Mouse (Mus musculus) hindbrain, embryonic 11.5 days (tissue): ENCODE data around the gene Itpa. TPM values are rescaled to one million over a fixed set of nuclear protein-coding genes. Genes with fewer than 3 reads are reported as not detected.
A peak's percentile ranks its signal among the peaks of the same experiment; 100 is the strongest.

Experiments used
- ATAC-seq: fragments of 200-750 bp; cut with Nextera tagmentation; 2 replicates; pipeline ENCODE4 v1.8.0; 2017; ENCODE audit warnings: mild to moderate bottlenecking, moderate TSS enrichment, moderate library complexity; ENCODE audit not compliant: low FRiP score
- DNase-seq: peaks from one replicate; pipeline ENCODE4 v3.0.0-alpha.2; 2015; ENCODE audit warnings: low spot score
- H3K27ac ChIP-seq: fragments of 300-500 bp; sonication (generic); 2 replicates; pipeline ENCODE4 v1.5.1; 2014; ENCODE audit warnings: mild to moderate bottlenecking, low read depth, low read length
- H3K27me3 ChIP-seq: fragments of 300-500 bp; sonication (generic); 2 replicates; pipeline ENCODE4 v1.6.1; 2014; ENCODE audit warnings: mild to moderate bottlenecking, low read length, moderate library complexity, mixed read lengths; ENCODE audit not compliant: control insufficient read depth, insufficient read depth
- H3K36me3 ChIP-seq: fragments of 300-500 bp; sonication (generic); 2 replicates; pipeline ENCODE4 v1.6.1; 2014; ENCODE audit warnings: mild to moderate bottlenecking, low read length, moderate library complexity, mixed read lengths; ENCODE audit not compliant: control insufficient read depth, insufficient read depth
- H3K4me1 ChIP-seq: fragments of 300-500 bp; sonication (generic); replicated peaks from 2 replicates; pipeline ENCODE4 v1.6.1; 2014; ENCODE audit warnings: low read length, mixed read lengths; ENCODE audit not compliant: control insufficient read depth, insufficient read depth
- H3K4me2 ChIP-seq: fragments of 300-500 bp; sonication (generic); replicated peaks from 2 replicates; pipeline ENCODE4 v1.6.1; 2014; ENCODE audit warnings: mild to moderate bottlenecking, low read depth, low read length
- H3K4me3 ChIP-seq: fragments of 300-500 bp; sonication (generic); 2 replicates; pipeline ENCODE4 v1.5.1; 2014; ENCODE audit warnings: low read depth, low read length
- H3K9ac ChIP-seq: fragments of 300-500 bp; sonication (generic); 2 replicates; pipeline ENCODE4 v1.6.1; 2014; ENCODE audit warnings: low read depth, low read length
- H3K9me3 ChIP-seq: fragments of 300-500 bp; sonication (generic); 2 replicates; pipeline ENCODE4 v1.6.1; 2016; ENCODE audit warnings: low read length; ENCODE audit not compliant: control insufficient read depth
- WGBS: fragments of 180-500 bp; shearing (Covaris S2); extraction: QIAGEN DNeasy Blood & Tissue Kit; methylation state at CpG from one replicate; pipeline ENCODE4 v1.1.7; 2014; 5-methylcytosine and 5-hydroxymethylcytosine counted together
- polyA plus RNA-seq: library from polyadenylated mRNA; unstranded; fragments of >200 nt; fragmentation: Nextera tagmentation; extraction: Ambion mirVana; gene quantifications from 2 replicates; pipeline ENCODE4 v1.2.1, GENCODE M21; 2014

Gene Itpa
- polyA plus RNA-seq, 1 experiment from 2014 or later = 132 TPM

DNA sequence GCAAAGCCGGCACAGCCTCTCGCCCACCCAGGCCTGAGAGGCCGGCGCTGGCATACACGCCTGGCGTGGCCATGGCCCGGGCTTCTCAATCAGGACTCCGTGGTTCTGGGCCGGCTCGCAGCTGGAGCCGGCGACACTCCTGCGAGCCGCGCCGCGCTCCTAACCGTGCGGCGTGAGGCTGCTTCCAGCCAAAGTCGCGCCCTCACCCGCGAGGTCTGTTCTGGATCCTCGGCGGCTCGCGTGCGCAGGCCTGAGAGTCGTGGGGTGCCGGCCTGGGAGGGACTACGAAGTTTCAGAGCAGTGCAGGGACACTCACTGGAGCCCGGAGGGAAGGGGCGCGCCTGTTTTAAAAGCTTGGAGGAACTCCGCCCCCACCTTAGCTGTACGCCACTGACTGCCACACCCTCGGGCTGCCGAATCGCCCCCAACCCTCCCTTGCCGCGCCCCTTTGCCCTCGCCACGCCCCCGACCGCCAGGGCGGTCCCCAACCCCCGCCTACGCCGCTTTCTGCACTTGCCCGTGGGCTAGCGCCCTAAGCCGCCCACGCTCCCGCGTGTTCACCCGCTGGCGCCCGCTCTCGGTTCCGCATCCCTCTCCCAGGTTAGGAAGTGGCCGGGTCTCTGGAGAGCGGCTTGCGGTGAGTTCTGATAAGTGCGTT, 29.9 kb downstream of the Itpa start, which contains the start of gene Slc4a11:
Gene Slc4a11, minus strand, starts transcription at position 367 of the 658 bp plus-strand sequence.
- peak; percentile 52 for ATAC-seq
- no peaks in the 10 kb centered on the region for H3K9me3 ChIP-seq
- peak within 1 kb of the TSS; percentile 54 for H3K4me3 ChIP-seq
- H3K4me2 ChIP-seq = peak within 1 kb of the TSS; percentile 98
- no peaks in the 10 kb centered on the region for H3K36me3 ChIP-seq
- peak within 1 kb of the TSS; percentile 41; the same call in 1 of the 2 replicates for H3K9ac ChIP-seq
- under 1% methylated on average over 63 of the region's 65 CpGs for WGBS
- no peaks in the 10 kb centered on the region for H3K4me1 ChIP-seq
- H3K27ac ChIP-seq = no peak within 1 kb of the TSS
- DNase-seq = peak; percentile 60
- H3K27me3 ChIP-seq = peaks cover 31% of the 10 kb centered on the region

DNA sequence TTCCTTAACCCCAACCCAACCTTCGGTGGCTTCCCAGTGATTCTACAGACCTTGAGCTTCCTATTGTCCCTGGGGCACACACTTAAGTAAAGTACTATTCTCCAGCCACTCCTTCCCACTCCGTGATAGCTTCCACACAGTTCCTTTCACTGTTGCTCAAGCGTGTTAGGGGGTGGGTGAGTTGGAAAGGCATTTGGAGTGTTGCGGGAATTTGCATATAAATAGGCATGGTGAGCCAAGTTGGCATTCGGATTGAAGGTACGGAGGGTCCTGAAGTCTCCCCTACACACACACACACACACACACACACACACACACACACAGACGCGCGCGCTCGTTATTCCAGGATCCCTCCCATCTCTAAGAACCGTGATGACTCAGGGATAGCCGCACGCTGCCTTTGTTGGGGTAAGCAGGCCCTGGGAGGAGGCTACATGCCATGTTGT, 30.4 kb downstream of the Itpa start:
- Histone ChIP-seq H3K27ac (no peak overlapping the region), H3K9me3 (no peaks in the 10 kb centered on the region), H3K9ac (peak overlapping the region; percentile 41; the same call in 1 of the 2 replicates), H3K4me2 (peak overlapping the region; percentile 98), H3K4me1 (no peaks in the 10 kb centered on the region), H3K36me3 (no peaks in the 10 kb centered on the region), H3K27me3 (peaks cover 31% of the 10 kb centered on the region), H3K4me3 (peak overlapping the region; percentile 54)
- DNase-seq (no peak), ATAC-seq (peak; percentile 40)
- WGBS = under 1% methylated on average over 14 of the region's 14 CpGs

DNA sequence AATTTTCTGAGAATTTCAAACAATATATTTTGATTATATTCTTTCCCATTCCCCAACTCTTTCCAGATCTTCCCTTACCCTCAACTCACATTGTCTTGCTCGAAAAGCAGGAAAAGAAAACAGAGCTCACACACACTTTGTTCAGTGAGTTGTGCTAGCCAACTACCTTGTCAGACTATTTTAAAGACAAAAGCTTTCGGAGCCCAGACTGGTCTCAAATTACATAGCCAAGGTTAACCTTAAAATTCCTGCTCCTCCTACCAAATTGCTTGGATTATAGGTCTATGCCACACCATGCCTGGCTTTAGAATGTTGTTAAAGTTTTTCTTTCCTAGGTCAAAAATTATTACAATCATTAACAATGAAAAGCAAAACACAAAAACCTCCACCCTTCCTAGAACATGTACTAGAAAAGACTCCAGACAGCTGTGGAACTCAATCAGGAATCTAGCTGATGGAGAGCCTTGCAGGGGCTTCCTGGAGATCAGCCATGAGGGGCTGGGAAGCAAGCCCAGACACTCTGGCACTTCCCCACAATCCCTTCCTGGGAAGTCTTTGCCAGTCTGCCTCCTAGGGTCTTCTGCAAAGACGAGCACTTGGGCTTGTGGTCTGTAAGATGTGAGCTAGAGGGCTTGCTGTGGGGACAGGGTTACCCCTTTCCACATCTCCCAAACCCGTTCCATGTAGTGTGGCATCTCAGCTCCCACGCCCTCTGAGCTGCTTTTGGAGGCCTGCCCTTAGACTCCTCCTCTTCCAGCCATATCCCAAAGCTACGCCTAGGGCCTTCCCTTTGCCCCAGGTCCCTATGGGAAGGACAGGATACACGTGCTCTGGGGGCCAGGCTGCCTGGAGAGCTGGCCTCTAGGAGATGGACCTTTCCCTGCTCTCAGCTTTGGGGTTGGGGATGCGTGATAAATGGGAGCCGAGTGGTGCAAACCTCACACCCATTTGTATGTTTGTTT, 36.9 kb downstream of the Itpa start:
- Histone ChIP-seq H3K27ac (no peak overlapping the region), H3K4me3 (no peak overlapping the region), H3K4me1 (no peaks in the 10 kb centered on the region), H3K4me2 (no peak overlapping the region), H3K36me3 (no peaks in the 10 kb centered on the region), H3K9ac (no peak overlapping the region), H3K9me3 (no peaks in the 10 kb centered on the region), H3K27me3 (peaks cover 2% of the 10 kb centered on the region)
- DNase-seq (no peak), ATAC-seq (no peak)
- WGBS = 72% methylated on average over 9 of the region's 9 CpGs

DNA sequence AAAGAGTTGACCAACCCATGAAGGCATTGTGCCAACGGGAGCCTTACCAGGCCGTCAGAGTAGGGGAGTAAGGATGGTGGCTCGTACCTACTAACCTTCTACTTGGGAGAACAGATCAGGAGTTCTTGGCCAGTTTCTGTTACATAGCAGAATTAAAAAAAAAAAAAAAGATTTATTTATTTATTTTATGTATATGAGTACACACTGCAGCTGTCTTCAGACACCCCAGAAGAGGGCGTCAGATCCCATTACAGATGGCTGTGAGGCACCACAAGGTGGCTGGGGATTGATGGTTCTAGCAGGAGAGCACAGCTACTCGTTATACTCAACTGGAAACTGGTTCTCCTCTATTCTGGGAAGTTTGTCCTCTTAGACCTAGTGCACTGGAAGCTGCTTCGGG, 37.8 kb downstream of the Itpa start:
- Histone ChIP-seq H3K9me3 (no peaks in the 10 kb centered on the region), H3K27me3 (no peaks in the 10 kb centered on the region), H3K4me3 (no peak overlapping the region), H3K9ac (no peak overlapping the region), H3K4me1 (no peaks in the 10 kb centered on the region), H3K4me2 (no peak overlapping the region), H3K36me3 (no peaks in the 10 kb centered on the region), H3K27ac (no peak overlapping the region)
- 68% methylated on average over 6 of the region's 6 CpGs for WGBS
- no peak for ATAC-seq
- DNase-seq = no peak

DNA sequence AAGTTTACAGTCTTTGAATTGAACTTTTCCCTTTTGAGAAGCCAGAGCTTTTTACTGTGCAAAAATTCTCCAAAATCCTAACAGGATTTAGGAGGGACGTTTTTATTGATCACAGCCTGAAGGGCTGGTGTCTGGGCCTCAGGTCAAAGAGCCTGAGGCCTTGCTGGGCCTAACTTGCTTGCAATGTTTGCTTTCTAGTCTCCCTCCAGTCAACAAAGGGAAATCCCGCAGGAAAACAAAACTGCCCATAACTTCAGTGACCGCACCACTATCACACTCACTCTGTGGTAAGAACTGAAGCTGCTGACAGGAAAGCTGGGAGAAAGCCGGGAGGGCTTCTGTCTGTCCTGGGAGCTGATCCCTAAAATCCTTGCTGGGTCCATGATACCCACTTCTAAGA, 39.2 kb downstream of the Itpa start:
- Histone ChIP-seq H3K9me3 (no peaks in the 10 kb centered on the region), H3K27me3 (no peaks in the 10 kb centered on the region), H3K4me2 (no peak overlapping the region), H3K27ac (no peak overlapping the region), H3K4me3 (no peak overlapping the region), H3K9ac (no peak overlapping the region), H3K36me3 (no peaks in the 10 kb centered on the region), H3K4me1 (no peaks in the 10 kb centered on the region)
- no peak for DNase-seq
- ATAC-seq = no peak
- 69% methylated on average over 4 of the region's 4 CpGs for WGBS

DNA sequence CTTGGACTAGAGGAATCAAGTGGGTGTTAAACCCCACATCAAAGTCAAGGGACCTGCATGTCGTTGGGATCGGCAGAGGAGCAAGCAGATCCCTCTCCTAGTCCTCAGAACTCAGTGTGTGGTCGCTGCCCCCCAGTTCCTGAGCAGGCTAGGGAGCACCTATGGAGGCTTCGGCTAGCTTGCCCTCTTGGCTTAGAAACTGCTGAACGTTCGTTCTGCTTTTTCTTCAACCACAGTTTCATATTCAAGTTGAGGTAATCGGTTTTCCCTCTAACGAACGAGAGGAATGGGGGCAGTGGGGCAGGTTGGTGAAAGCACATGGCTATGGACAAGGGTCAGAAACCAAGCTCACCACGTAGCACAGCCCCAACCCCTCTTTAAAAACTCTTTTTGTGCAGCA, 39.6 kb downstream of the Itpa start:
- DNase-seq (no peak), ATAC-seq (no peak)
- Histone ChIP-seq H3K36me3 (no peaks in the 10 kb centered on the region), H3K27ac (no peak overlapping the region), H3K4me2 (no peak overlapping the region), H3K27me3 (no peaks in the 10 kb centered on the region), H3K4me3 (no peak overlapping the region), H3K9ac (no peak overlapping the region), H3K9me3 (no peaks in the 10 kb centered on the region), H3K4me1 (no peaks in the 10 kb centered on the region)
- WGBS = 71% methylated on average over 10 of the region's 10 CpGs

DNA sequence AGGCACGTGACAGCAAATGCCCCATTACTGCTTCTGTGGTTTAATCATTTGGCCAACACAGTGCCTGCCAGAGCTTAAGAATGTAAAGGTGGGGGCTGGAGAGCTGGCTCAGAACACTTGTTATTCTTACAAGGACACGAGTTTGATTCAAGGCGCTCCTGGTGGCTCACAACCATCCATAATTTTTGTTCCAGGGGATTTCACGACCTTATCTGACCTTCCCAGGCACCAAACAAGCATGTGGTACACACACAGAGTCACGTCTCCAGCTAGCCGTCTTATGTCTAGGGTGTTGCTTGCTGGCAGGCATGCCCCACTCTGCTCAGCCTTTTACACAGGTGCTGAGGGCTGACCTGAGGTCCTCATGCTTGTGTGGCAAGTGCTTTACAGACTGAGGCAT, 50.5 kb downstream of the Itpa start:
- no peaks in the 10 kb centered on the region for H3K4me1 ChIP-seq
- no peak overlapping the region for H3K4me2 ChIP-seq
- DNase-seq (no peak), ATAC-seq (no peak)
- WGBS = 79% methylated on average over 6 of the region's 6 CpGs
- H3K9me3 ChIP-seq = no peaks in the 10 kb centered on the region
- H3K27me3 ChIP-seq = no peaks in the 10 kb centered on the region
- no peak overlapping the region for H3K9ac ChIP-seq
- peaks cover 6% of the 10 kb centered on the region; the same call in 1 of the 2 replicates for H3K36me3 ChIP-seq
- no peak overlapping the region for H3K27ac ChIP-seq
- no peak overlapping the region for H3K4me3 ChIP-seq

DNA sequence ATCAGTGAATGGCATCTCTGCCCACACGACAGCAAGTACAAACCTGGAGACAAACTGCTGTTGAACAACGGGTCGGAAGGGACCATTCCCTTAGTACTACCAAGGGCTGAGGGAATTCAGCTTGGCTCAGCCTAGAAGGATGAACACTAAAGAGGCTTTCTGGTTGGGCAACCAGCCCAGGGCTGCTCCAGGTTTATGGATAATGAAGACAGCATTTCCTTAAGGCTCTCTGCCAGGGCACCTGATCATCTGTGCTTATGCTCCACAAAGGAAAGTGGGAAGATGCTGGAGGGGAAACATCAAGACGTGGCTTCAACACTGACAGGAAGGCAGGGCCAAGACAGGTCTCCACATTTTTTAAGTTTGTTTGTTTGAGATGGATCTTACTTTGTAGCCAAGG, 57.0 kb downstream of the Itpa start:
- no peak overlapping the region for H3K9ac ChIP-seq
- H3K4me1 ChIP-seq = no peaks in the 10 kb centered on the region
- 0 out of 2 replicates have a peak, but pooled peaks cover 8% of the 10 kb centered on the region for H3K36me3 ChIP-seq
- H3K27me3 ChIP-seq = no peaks in the 10 kb centered on the region
- DNase-seq = no peak
- no peaks in the 10 kb centered on the region for H3K9me3 ChIP-seq
- 75% methylated on average over 4 of the region's 4 CpGs for WGBS
- ATAC-seq = no peak
- no peak overlapping the region for H3K4me3 ChIP-seq
- H3K4me2 ChIP-seq = no peak overlapping the region
- H3K27ac ChIP-seq = no peak overlapping the region
